Mouse (Mus musculus) layer of hippocampus, postnatal 36 days (tissue): ENCODE data around the gene Sf1. TPM values are rescaled to one million over a fixed set of nuclear protein-coding genes. Genes with fewer than 3 reads are reported as not detected.

ENCODE experiments used
- DNase-seq, 2 experiments: peaks; one replicate each; pipeline ENCODE4 v3.0.0; 2022
- microRNA-seq, 2 experiments: library from miRNA; unstranded; fragments of <30 nt; microRNA quantifications; one replicate each; pipeline ENCODE4 v1.2.0; 2021
- total RNA-seq, 2 experiments: library from RNA; stranded (reverse); gene quantifications; 2 replicates each; pipeline ENCODE4 v1.2.3; 2021

The Sf1 gene
- total RNA-seq, 2 experiments from 2014 or later, result 188 to 222 TPM

- DNase-seq, result no peak
Measured at GRCm38 (mm10) chr19:6420481-6421210, 57.2 kb downstream of the Sf1 start.

GRCm38 (mm10) chr19:6421211-6421590 lies 57.7 kb downstream of the Sf1 start:
- no peak for DNase-seq

GRCm38 (mm10) chr19:6422014-6422413 lies 58.5 kb downstream of the Sf1 start:
- no peak for DNase-seq

DNA sequence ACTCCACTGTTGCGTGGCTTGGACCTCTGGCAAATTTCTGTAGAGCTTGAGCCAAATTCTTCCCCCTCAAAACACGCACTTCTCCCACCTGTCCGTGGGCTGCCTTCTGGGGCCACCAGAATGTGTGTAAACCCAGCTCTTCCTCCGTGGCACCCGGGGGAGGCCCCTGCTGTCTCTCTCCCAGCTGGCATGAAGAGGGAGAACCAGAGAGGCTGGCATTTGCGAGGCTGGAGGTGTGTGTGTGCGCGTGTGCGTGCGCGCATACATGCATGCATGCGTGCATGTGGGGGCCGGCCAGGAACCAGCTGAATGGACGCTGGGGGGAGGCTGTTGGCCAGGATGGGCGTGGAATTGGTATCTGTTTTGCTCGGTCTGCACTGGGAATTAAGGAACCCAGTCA lies 59.8 kb downstream of the Sf1 start:
- peak; percentile 63 to 65 for DNase-seq

DNA sequence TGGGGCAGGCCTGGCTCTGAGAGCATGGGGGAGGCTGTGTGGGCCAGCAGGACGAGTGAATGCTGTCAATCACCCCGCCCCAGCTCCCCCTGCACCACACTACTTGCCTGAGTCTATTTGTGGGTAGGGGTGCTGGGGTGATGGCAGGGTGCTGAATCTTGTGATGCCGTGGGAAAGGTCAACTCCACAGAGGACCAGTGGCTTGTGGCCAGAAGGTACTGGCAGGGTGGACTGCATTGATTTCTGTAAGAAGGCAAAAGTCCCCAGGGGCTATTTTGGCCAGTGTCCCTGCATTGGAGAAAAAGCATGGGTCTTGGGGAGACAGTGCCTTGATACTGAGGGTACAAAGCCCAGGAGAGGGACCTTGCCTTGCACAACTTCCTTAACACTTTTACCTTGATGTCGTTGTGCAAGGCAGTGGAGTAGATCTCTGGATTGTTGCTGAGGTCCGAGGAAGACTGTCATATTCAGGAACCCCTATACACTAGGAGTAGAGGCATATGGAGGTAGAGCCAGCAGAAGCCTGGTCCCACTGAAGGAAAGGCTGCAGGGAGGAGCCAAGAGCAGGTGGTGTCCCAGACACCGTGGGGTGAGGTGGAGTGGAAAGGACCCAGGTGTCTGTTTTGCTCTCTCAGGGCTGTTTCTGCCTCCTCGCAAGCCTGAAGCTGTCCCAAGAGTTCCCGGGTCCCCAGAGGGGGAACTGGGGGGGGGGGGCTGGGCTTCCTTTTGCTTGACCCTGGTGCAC lies 60.8 kb downstream of the Sf1 start:
- DNase-seq, result no peak

GRCm38 (mm10) chr19:6425595-6425994 lies 62.1 kb downstream of the Sf1 start:
- DNase-seq, result no peak

- DNase-seq, result no peak
Measured at GRCm38 (mm10) chr19:6426703-6427500, 63.4 kb downstream of the Sf1 start.

Small RNAs within 50 kb of the gene (microRNA-seq; reads per million reads assigned to microRNA genes)
- gene Mir6989, result 2.3 to 3.9 reads per million in 2 experiments

Other genes starting within 250 kb of the Sf1 start
- 10 to 100 TPM; 14.7 to 14.9 TPM for gene Sac3d1, start 245.0 kb upstream of the Sf1 start, total RNA-seq
- 10 to 100 TPM; 40.2 to 42.5 TPM for gene Snx15, start 235.4 kb upstream of the Sf1 start, total RNA-seq
- gene Batf2, start 222.7 kb upstream of the Sf1 start, total RNA-seq, result under 1 TPM; 0.28 to 0.60 TPM
- gene Arl2, start 222.1 kb upstream of the Sf1 start, total RNA-seq, result 10 to 100 TPM; 69.1 to 73.2 TPM
- not detected for gene Majin, start 179.3 kb upstream of the Sf1 start, total RNA-seq
- gene Gpha2, start 137.3 kb upstream of the Sf1 start, total RNA-seq, result not detected
- 100 to 1,000 TPM; 135 to 137 TPM for gene Ppp2r5b, start 127.8 kb upstream of the Sf1 start, total RNA-seq
- gene Atg2a, start 122.0 kb upstream of the Sf1 start, total RNA-seq, result 10 to 100 TPM; 31.3 to 34.0 TPM
- gene Ehd1, start 87.0 kb upstream of the Sf1 start, total RNA-seq, result 10 to 100 TPM; 72.8 to 82.2 TPM
- gene Cdc42bpg, start 57.2 kb upstream of the Sf1 start, total RNA-seq, result 1 to 10 TPM; 4.3 to 6.9 TPM
- 10 to 100 TPM; 63.3 to 69.8 TPM for gene Men1, start 28.7 kb upstream of the Sf1 start, total RNA-seq
- gene Map4k2, start 22.6 kb upstream of the Sf1 start, total RNA-seq, result 10 to 100 TPM; 74.9 to 87.7 TPM
- 10 to 100 TPM; 18.3 to 22.1 TPM for gene Pygm, start 20.7 kb downstream of the Sf1 start, total RNA-seq
- gene Rasgrp2, start 35.6 kb downstream of the Sf1 start, total RNA-seq, result 10 to 100 TPM; 23.8 to 34.5 TPM
- gene Nrxn2, start 55.0 kb downstream of the Sf1 start, total RNA-seq, result 100 to 1,000 TPM; 399 to 414 TPM
- gene Slc22a12, start 179.3 kb downstream of the Sf1 start, total RNA-seq, result under 1 TPM; 0.40 to 0.71 TPM